Mouse (Mus musculus): Measurements from ENCODE around the gene Hmces. TPM values are rescaled to one million over a fixed set of nuclear protein-coding genes. Genes with fewer than 3 reads are reported as not detected.

The Hmces gene
- polyA plus RNA-seq (2015; fragmentation: Nextera tagmentation; extraction: Ambion mirVana), result 23.1 and 24.9 TPM in 2 replicates

GRCm38 (mm10) chr6:87913661-87914325 is at the start of gene Hmces:
TSS of gene Hmces (plus strand) at chr6:87913935.
- H3K4me3 ChIP-seq (replicated peaks), result peak within 1 kb of the TSS; percentile 86
- peak; percentile 90 for ATAC-seq (ENCODE audit: low read depth)
- peak; percentile 77 for DNase-seq
- H3K9ac ChIP-seq, result peak within 1 kb of the TSS; percentile 90
- WGBS (ENCODE audit: insufficient replicate concordance), result under 1% methylated on average over 62 of the region's 62 CpGs
- peak within 1 kb of the TSS; percentile 83 for H3K27ac ChIP-seq
- peaks cover 23% of the 10 kb centered on the region for H3K4me1 ChIP-seq (replicated peaks)
- peak within 1 kb of the TSS; percentile 99 for H3K4me2 ChIP-seq
- H3K27me3 ChIP-seq, result no peaks in the 10 kb centered on the region
- no peaks in the 10 kb centered on the region for H3K9me3 ChIP-seq (replicated peaks)
- peaks cover 64% of the 10 kb centered on the region for H3K36me3 ChIP-seq

- WGBS (ENCODE audit: insufficient replicate concordance), result 63% methylated on average over 6 of the region's 6 CpGs
- no peak overlapping the region for H3K4me3 ChIP-seq (replicated peaks)
- H3K36me3 ChIP-seq, result no peaks in the 10 kb centered on the region
- ATAC-seq (ENCODE audit: low read depth) (no peak), DNase-seq (no peak)
- H3K9me3 ChIP-seq (replicated peaks), result no peaks in the 10 kb centered on the region
- no peak overlapping the region for H3K9ac ChIP-seq
- peak overlapping the region; percentile 83 for H3K27ac ChIP-seq
- peaks cover 60% of the 10 kb centered on the region for H3K4me1 ChIP-seq (replicated peaks)
- H3K4me2 ChIP-seq, result no peak overlapping the region
- no peaks in the 10 kb centered on the region for H3K27me3 ChIP-seq
Measured at GRCm38 (mm10) chr6:87866211-87866610, 47.5 kb upstream of the Hmces start.

GRCm38 (mm10) chr6:87867256-87867655 is 46.5 kb upstream of the Hmces start:
- peak overlapping the region; percentile 83 for H3K27ac ChIP-seq
- DNase-seq (no peak), ATAC-seq (ENCODE audit: low read depth) (peak; percentile 54)

GRCm38 (mm10) chr6:87868871-87869506 is 44.7 kb upstream of the Hmces start:
- peak; percentile 57 for ATAC-seq (ENCODE audit: low read depth)
- H3K4me2 ChIP-seq, result peak overlapping the region; percentile 15

More at GRCm38 (mm10) chr6:87867256-87867655, 46.5 kb upstream of the Hmces start:
- H3K27me3 ChIP-seq, result no peaks in the 10 kb centered on the region
- peaks cover 62% of the 10 kb centered on the region for H3K4me1 ChIP-seq (replicated peaks)
- H3K9me3 ChIP-seq (replicated peaks), result no peaks in the 10 kb centered on the region
- peak overlapping the region; percentile 45; the same call in 1 of the 2 replicates for H3K9ac ChIP-seq
- WGBS (ENCODE audit: insufficient replicate concordance), result 38% methylated on average over 2 of the region's 2 CpGs
- no peak overlapping the region for H3K4me2 ChIP-seq
- no peaks in the 10 kb centered on the region for H3K36me3 ChIP-seq
- H3K4me3 ChIP-seq (replicated peaks), result no peak overlapping the region

GRCm38 (mm10) chr6:87870440-87870839 is 43.3 kb upstream of the Hmces start:
- H3K36me3 ChIP-seq, result no peaks in the 10 kb centered on the region
- H3K4me1 ChIP-seq (replicated peaks), result peaks cover 62% of the 10 kb centered on the region
- DNase-seq, result no peak
- H3K4me2 ChIP-seq, result no peak overlapping the region
- peak overlapping the region; percentile 29; the same call in 1 of the 2 replicates for H3K9ac ChIP-seq
- no peaks in the 10 kb centered on the region for H3K27me3 ChIP-seq
- WGBS (ENCODE audit: insufficient replicate concordance), result 19% methylated on average over 1 of the region's 1 CpGs
- H3K27ac ChIP-seq, result peak overlapping the region; percentile 68
- ATAC-seq (ENCODE audit: low read depth), result peak; percentile 71
- no peaks in the 10 kb centered on the region for H3K9me3 ChIP-seq (replicated peaks)
- no peak overlapping the region for H3K4me3 ChIP-seq (replicated peaks)

More at GRCm38 (mm10) chr6:87868871-87869506, 44.7 kb upstream of the Hmces start:
- peak overlapping the region; percentile 2; the same call in 1 of the 2 replicates for H3K9ac ChIP-seq
- no peak for DNase-seq
- H3K36me3 ChIP-seq, result no peaks in the 10 kb centered on the region
- WGBS (ENCODE audit: insufficient replicate concordance), result 38% methylated on average over 9 of the region's 9 CpGs
- no peaks in the 10 kb centered on the region for H3K9me3 ChIP-seq (replicated peaks)
- H3K27ac ChIP-seq, result peak overlapping the region; percentile 68
- no peak overlapping the region for H3K4me3 ChIP-seq (replicated peaks)
- H3K27me3 ChIP-seq, result no peaks in the 10 kb centered on the region
- H3K4me1 ChIP-seq (replicated peaks), result peaks cover 61% of the 10 kb centered on the region

- ATAC-seq (ENCODE audit: low read depth) (no peak), DNase-seq (no peak)
- Histone ChIP-seq H3K4me3 (replicated peaks) (no peak overlapping the region), H3K4me1 (replicated peaks) (peaks cover 65% of the 10 kb centered on the region), H3K36me3 (no peaks in the 10 kb centered on the region), H3K27ac (no peak overlapping the region), H3K27me3 (no peaks in the 10 kb centered on the region), H3K9ac (no peak overlapping the region), H3K4me2 (no peak overlapping the region), H3K9me3 (replicated peaks) (no peaks in the 10 kb centered on the region)
- WGBS (ENCODE audit: insufficient replicate concordance), result 74% methylated on average over 7 of the region's 7 CpGs
Measured at GRCm38 (mm10) chr6:87871240-87871639, 42.5 kb upstream of the Hmces start.

GRCm38 (mm10) chr6:87873104-87873503 is 40.6 kb upstream of the Hmces start:
- DNase-seq (no peak), ATAC-seq (ENCODE audit: low read depth) (0 out of 2 replicates have a peak, but pooled peaks have one; percentile 21)

GRCm38 (mm10) chr6:87873963-87874362 is 39.8 kb upstream of the Hmces start:
- no peak overlapping the region for H3K4me3 ChIP-seq (replicated peaks)
- WGBS (ENCODE audit: insufficient replicate concordance), result 74% methylated on average over 2 of the region's 2 CpGs

More at GRCm38 (mm10) chr6:87873104-87873503, 40.6 kb upstream of the Hmces start:
- H3K9ac ChIP-seq, result no peak overlapping the region
- no peaks in the 10 kb centered on the region for H3K9me3 ChIP-seq (replicated peaks)
- WGBS (ENCODE audit: insufficient replicate concordance), result 33% methylated on average over 1 of the region's 1 CpGs
- no peaks in the 10 kb centered on the region for H3K27me3 ChIP-seq
- no peaks in the 10 kb centered on the region for H3K36me3 ChIP-seq
- H3K4me1 ChIP-seq (replicated peaks), result peaks cover 56% of the 10 kb centered on the region
- no peak overlapping the region for H3K4me2 ChIP-seq
- no peak overlapping the region for H3K27ac ChIP-seq
- H3K4me3 ChIP-seq (replicated peaks), result no peak overlapping the region

GRCm38 (mm10) chr6:87875083-87875482 is 38.7 kb upstream of the Hmces start:
- Histone ChIP-seq H3K36me3 (no peaks in the 10 kb centered on the region), H3K27ac (no peak overlapping the region), H3K4me3 (replicated peaks) (no peak overlapping the region), H3K4me2 (no peak overlapping the region), H3K9ac (no peak overlapping the region), H3K4me1 (replicated peaks) (peaks cover 54% of the 10 kb centered on the region), H3K27me3 (no peaks in the 10 kb centered on the region), H3K9me3 (replicated peaks) (no peaks in the 10 kb centered on the region)
- WGBS (ENCODE audit: insufficient replicate concordance), result 84% methylated on average over 1 of the region's 1 CpGs
- no peak for ATAC-seq (ENCODE audit: low read depth)
- DNase-seq, result no peak

More at GRCm38 (mm10) chr6:87873963-87874362, 39.8 kb upstream of the Hmces start:
- Histone ChIP-seq H3K9ac (no peak overlapping the region), H3K4me2 (no peak overlapping the region), H3K27ac (no peak overlapping the region), H3K9me3 (replicated peaks) (no peaks in the 10 kb centered on the region), H3K36me3 (no peaks in the 10 kb centered on the region), H3K27me3 (no peaks in the 10 kb centered on the region), H3K4me1 (replicated peaks) (peaks cover 56% of the 10 kb centered on the region)
- no peak for DNase-seq
- no peak for ATAC-seq (ENCODE audit: low read depth)

GRCm38 (mm10) chr6:87875562-87875961 is 38.2 kb upstream of the Hmces start:
- H3K27ac ChIP-seq, result peak overlapping the region; percentile 70
- no peak for DNase-seq
- no peak for ATAC-seq (ENCODE audit: low read depth)

GRCm38 (mm10) chr6:87876068-87876643 is 37.6 kb upstream of the Hmces start:
- 32% methylated on average over 13 of the region's 13 CpGs for WGBS (ENCODE audit: insufficient replicate concordance)
- H3K27ac ChIP-seq, result peak overlapping the region; percentile 70
- DNase-seq (no peak), ATAC-seq (ENCODE audit: low read depth) (peak; percentile 24; the same call in 1 of the 2 replicates)
- no peaks in the 10 kb centered on the region for H3K9me3 ChIP-seq (replicated peaks)
- H3K4me1 ChIP-seq (replicated peaks), result peaks cover 44% of the 10 kb centered on the region
- no peak overlapping the region for H3K4me3 ChIP-seq (replicated peaks)
- peak overlapping the region; percentile 23; the same call in 1 of the 2 replicates for H3K9ac ChIP-seq
- no peaks in the 10 kb centered on the region for H3K27me3 ChIP-seq
- no peaks in the 10 kb centered on the region for H3K36me3 ChIP-seq
- peak overlapping the region; percentile 15 for H3K4me2 ChIP-seq

More at GRCm38 (mm10) chr6:87875562-87875961, 38.2 kb upstream of the Hmces start:
- Histone ChIP-seq H3K9ac (0 out of 2 replicates have a peak overlapping the region, but pooled peaks have one; percentile 23), H3K9me3 (replicated peaks) (no peaks in the 10 kb centered on the region), H3K4me1 (replicated peaks) (peaks cover 49% of the 10 kb centered on the region), H3K27me3 (no peaks in the 10 kb centered on the region), H3K36me3 (no peaks in the 10 kb centered on the region), H3K4me2 (no peak overlapping the region), H3K4me3 (replicated peaks) (no peak overlapping the region)
- 69% methylated on average over 7 of the region's 7 CpGs for whole genome bisulfite sequencing (ENCODE audit: insufficient replicate concordance)

Data from liver, embryonic 13.5 days (tissue).